Mouse (Mus musculus) granulocyte monocyte progenitor cell, adult 5-6 weeks (primary cell): ENCODE measurements at regions not wholly inside any gene's neighbourhood (a gene's known extent, or its start where the extent isn't known, plus 50 kb on each side); places are given as distances from the start of the nearest gene placed in this dataset.
"Not testable (repeated sequence)": the region's sequence is repeated elsewhere in the genome, so short reads cannot be mapped to it uniquely, and the experiment has no call there.

Experiments
- ATAC-seq: replicated peaks from 2 replicates; pipeline ENCODE4 v1.8.0; 2016; ENCODE audit warnings: mild to moderate bottlenecking, moderate TSS enrichment, inconsistent platforms; ENCODE audit not compliant: poor library complexity, severe bottlenecking

- ATAC-seq, result peak; percentile 14; the same call in 1 of the 2 replicates
Measured at GRCm38 (mm10) chr6:140816359-140816758, 87.3 kb downstream of the Gm11077 start.

- ATAC-seq, result peak; percentile 76
Measured at GRCm38 (mm10) chr6:140816831-140817230, 87.7 kb downstream of the Gm11077 start.

- ATAC-seq, result peak; percentile 73
Measured at GRCm38 (mm10) chr6:140819451-140819878, 90.4 kb downstream of the Gm11077 start.

- ATAC-seq, result peak; percentile 90
Measured at GRCm38 (mm10) chr6:140826522-140826921, 97.4 kb downstream of the Gm11077 start.

- peak; percentile 57 for ATAC-seq
Measured at GRCm38 (mm10) chr6:140827651-140828050, 98.6 kb downstream of the Gm11077 start.

- no peak for ATAC-seq
Measured at GRCm38 (mm10) chr6:140843292-140843991, 114.4 kb downstream of the Gm11077 start.

GRCm38 (mm10) chr6:140847165-140847564, 118.1 kb downstream of the Gm11077 start:
- ATAC-seq, result no peak

GRCm38 (mm10) chr6:140852420-140852819, 123.3 kb downstream of the Gm11077 start:
- no peak for ATAC-seq

- ATAC-seq, result peak; percentile 76
Measured at GRCm38 (mm10) chr6:140853508-140853907, 124.4 kb downstream of the Gm11077 start.

GRCm38 (mm10) chr6:140854691-140855090, 125.6 kb downstream of the Gm11077 start:
- ATAC-seq, result 0 out of 2 replicates have a peak, but pooled peaks have one; percentile 14

GRCm38 (mm10) chr6:140856468-140857117, 127.5 kb downstream of the Gm11077 start:
- ATAC-seq, result no peak

- ATAC-seq, result no peak
Measured at GRCm38 (mm10) chr6:140857118-140857746, 128.1 kb downstream of the Gm11077 start.

GRCm38 (mm10) chr6:140869523-140869922, 140.4 kb downstream of the Gm11077 start:
- not testable (repeated sequence) for ATAC-seq

GRCm38 (mm10) chr6:140874831-140875230, 145.7 kb downstream of the Gm11077 start:
- no peak for ATAC-seq

- ATAC-seq, result no peak
Measured at GRCm38 (mm10) chr6:140883651-140884050, 154.6 kb downstream of the Gm11077 start.

GRCm38 (mm10) chr6:140888610-140889009, 159.5 kb downstream of the Gm11077 start:
- ATAC-seq, result peak; percentile 25; the same call in 1 of the 2 replicates

GRCm38 (mm10) chr6:140890060-140890459, 161.0 kb downstream of the Gm11077 start:
- no peak for ATAC-seq

- ATAC-seq, result no peak
Measured at GRCm38 (mm10) chr6:140890591-140890990, 161.5 kb downstream of the Gm11077 start.

- no peak for ATAC-seq
Measured at GRCm38 (mm10) chr6:140894467-140894866, 165.4 kb downstream of the Gm11077 start.

- ATAC-seq, result no peak
Measured at GRCm38 (mm10) chr6:140895441-140895840, 166.4 kb downstream of the Gm11077 start.

- ATAC-seq, result no peak
Measured at GRCm38 (mm10) chr6:140897111-140897510, 168.0 kb downstream of the Gm11077 start.
